Mouse (Mus musculus): ENCODE measurements around the gene Sar1b.
A peak's percentile ranks its signal among the peaks of the same experiment; 100 is the strongest.
"Not testable (repeated sequence)": the region's sequence is repeated elsewhere in the genome, so short reads cannot be mapped to it uniquely, and the experiment has no call there.

Sar1b gene

DNA sequence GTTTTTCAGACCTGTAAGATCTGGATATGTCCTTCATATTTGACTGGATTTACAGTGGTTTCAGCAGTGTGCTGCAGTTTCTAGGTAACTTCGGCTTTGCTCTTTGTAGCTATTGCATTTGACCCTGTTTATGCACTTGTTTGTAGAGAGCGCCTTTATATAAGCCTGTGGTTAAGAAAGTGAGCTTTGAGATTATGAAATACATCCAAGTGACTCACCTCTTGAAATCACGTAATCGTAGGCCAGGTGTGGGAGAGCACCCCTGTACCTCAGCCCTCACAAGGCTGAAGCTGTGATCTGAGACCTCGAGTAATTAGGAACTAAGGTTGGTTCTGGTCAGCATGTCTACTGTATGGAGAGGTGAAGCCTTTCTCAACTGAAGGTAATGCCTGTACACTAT is 14.0 kb downstream of the Sar1b start:
- no peak for DNase-seq (ENCODE audit: low spot score in 2 of 2)

- DNase-seq (ENCODE audit: low spot score in 2 of 2): no peak
Measured at GRCm38 (mm10) chr11:51780773-51781267, 17.3 kb downstream of the Sar1b start.

- DNase-seq (ENCODE audit: low spot score in 2 of 2): no peak
Measured at GRCm38 (mm10) chr11:51782721-51783120, 19.2 kb downstream of the Sar1b start.

DNA sequence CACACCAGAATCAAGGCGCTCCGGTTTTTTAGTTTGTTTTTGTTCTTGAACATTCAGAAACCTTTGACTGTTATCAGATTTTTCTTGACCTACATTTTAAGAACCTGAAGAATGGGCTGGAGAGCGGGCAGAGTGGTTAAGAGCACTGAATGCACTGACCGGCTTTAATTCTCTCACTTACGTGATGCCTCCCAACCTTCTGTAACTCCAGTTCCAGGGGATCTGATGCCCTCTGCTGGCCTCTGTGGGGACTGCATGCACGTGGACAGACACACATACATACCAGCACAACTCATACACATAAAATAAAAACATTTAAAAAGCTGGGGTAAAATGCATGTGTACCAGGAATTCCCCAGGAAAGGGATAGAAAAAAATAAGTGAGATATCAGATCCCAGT is 22.4 kb downstream of the Sar1b start:
- DNase-seq (ENCODE audit: low spot score in 2 of 2): peak; percentile 29 to 69

- not testable (repeated sequence) for DNase-seq (ENCODE audit: low spot score in 2 of 2)
Measured at GRCm38 (mm10) chr11:51789735-51790134, 26.2 kb downstream of the Sar1b start.

- no peak for DNase-seq (ENCODE audit: low spot score in 2 of 2)
Measured at GRCm38 (mm10) chr11:51790662-51791061, 27.2 kb downstream of the Sar1b start.

- DNase-seq (ENCODE audit: low spot score in 2 of 2): no peak
Measured at GRCm38 (mm10) chr11:51796272-51796671, 32.8 kb downstream of the Sar1b start.

- no peak for DNase-seq (ENCODE audit: low spot score in 2 of 2)
Measured at GRCm38 (mm10) chr11:51800634-51801325, 37.3 kb downstream of the Sar1b start.

- peak; percentile 66 to 76 for DNase-seq (ENCODE audit: low spot score in 2 of 2)
Measured at GRCm38 (mm10) chr11:51805221-51805981, 41.9 kb downstream of the Sar1b start.

- no peak for DNase-seq (ENCODE audit: low spot score in 2 of 2)
Measured at GRCm38 (mm10) chr11:51807108-51807879, 43.8 kb downstream of the Sar1b start.

DNA sequence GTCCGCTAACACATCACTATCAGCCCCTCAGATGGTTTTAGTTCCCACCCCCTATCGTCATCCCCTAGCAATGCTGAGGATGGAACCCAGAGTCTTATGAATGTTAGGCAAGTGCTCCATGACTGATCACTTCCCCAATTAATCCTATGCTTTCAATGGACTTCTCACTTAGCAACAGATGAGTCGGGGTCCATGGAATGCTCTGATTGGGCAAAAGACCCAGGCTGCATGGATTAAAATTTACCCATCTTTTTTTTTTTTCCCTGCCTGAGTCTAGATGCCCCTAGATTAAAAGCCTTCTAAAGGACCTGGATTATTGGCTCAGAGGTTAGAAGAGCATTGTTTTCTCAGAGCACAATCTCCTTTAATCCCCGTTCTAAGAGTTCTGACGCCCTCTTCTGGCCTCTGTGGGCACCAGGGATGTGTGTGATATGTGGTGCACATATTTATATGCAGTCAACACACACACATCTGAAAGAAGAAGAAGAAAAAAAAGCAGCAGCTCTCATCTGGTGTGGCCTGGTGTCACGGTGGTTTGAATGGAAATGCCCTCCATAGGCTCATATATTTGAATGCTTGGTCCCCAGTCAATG is 46.2 kb downstream of the Sar1b start:
- no peak for DNase-seq (ENCODE audit: low spot score in 2 of 2)

DNA sequence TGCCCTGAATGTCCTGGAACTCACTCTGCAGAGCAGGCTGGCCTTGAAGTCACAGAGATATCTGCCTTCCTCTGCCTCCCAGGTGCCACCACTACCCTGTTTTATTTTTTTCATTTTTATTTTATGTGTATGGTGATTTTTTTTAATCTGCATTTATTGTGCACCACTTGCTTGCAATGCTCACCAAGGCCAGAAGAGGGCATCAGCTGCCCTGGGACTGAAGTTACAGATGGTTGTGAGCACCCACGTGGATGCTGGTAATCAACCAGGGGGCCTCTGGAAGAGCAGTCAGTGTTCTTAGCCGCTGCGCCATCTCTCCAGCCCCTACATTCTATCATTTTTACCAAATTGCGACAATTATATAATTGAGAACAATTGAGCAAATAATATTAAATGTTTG is 47.7 kb downstream of the Sar1b start:
- DNase-seq (ENCODE audit: low spot score in 2 of 2): no peak

GRCm38 (mm10) chr11:51812022-51812546 is 48.6 kb downstream of the Sar1b start:
- no peak for DNase-seq (ENCODE audit: low spot score in 2 of 2)

DNA sequence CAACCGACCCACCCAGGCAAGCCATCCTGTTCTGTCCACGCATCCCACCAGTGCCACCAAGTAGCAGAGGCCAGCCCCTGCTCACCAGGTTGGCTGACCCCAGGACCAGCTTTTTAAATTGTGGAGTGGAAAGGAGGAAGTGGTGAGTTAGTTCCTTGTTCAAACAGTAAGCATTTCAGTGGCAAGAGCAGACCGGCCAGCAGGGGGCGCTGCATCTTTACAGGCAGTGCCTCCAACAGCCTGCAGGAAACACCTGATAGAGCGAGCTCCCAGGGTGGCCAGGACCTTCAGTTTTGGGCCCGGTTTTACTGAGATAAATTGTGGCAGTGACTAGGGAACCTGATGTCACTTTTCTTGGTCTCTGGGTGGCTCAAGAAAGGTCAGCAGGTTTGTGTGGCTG is 54.3 kb downstream of the Sar1b start:
- DNase-seq (ENCODE audit: low spot score in 2 of 2): peak; percentile 86 to 97

DNA sequence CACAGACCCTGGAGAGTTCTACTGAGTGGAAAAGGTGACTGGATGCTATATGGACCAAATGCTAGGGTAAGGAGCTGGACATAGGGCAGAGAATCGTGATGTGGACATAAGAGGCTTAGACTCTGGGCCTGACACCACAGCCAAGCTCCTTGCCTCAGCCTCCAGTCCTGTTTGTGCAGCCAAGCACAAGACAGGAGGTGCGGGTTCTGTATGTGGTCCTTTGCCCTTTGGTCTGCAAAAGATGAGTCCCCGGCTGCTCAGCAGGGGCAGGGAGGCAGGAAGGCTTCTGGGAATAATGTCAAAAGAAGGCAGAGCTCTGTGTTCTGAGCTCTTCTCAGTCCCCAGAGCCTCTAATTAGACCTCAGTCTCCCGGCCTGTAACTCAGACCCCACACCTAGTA is 55.4 kb downstream of the Sar1b start:
- no peak for DNase-seq (ENCODE audit: low spot score in 2 of 2)

DNA sequence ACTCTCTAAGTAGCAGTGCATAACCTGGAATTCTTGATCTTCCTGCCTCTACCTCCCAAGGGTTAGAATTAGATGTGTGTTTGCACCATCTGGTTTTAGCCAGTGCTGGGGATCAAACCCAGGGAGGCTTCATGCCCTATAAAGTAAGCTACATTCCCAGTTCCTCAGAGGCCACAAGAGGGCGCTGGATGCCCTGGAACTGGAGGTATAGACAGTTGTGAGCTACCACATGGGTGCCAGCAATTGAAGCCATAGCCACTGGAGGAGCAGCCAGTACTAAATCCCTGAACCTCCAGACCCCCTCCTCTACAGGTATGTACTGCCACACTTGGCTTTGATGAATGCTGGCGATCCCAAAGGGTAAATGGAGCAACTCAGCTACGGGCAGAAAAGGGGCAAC is 56.5 kb downstream of the Sar1b start:
- DNase-seq (ENCODE audit: low spot score in 2 of 2): peak; percentile 22 to 52

DNA sequence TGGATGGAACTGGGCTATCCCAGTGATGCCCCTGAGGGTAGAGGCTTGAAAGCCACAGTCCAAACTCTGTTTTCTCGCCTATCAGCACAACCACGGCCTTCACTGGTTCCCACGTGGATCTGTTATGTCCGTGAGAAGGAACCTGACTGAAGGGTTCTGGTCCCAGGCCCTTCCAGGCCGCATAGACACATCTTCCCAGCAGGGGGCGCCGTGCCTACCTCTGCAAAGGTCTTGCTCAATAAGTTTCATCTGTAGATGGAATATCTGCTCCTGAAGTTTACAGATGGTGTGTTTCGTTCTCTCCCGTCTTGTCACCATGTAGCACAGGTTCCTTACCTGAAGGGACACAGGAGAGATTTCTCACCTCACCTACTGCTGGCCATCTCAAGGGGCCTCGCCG is 57.4 kb downstream of the Sar1b start:
- DNase-seq (ENCODE audit: low spot score in 2 of 2): peak; percentile 66 to 87

GRCm38 (mm10) chr11:51822736-51823135 is 59.2 kb downstream of the Sar1b start:
- no peak for DNase-seq (ENCODE audit: low spot score in 2 of 2)

DNA sequence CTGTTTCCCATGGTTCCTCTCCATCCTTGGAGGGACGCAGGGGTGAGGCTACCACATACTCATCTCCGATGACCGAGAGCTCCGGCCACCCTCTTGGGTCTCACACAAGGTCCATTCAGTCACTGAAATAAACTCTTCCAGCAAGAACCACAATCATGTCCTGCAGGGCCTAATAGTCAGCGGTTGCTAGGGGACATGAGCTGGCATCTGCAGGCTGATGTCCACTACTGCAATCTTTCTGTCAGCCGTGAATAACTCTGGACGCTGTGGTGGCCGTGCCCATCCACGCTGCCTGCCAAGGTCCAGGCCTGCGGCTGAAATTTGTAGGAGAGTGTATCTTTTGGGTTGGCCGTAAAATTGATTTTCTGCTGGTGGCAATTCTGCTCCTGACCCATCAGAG is 59.8 kb downstream of the Sar1b start:
- DNase-seq (ENCODE audit: low spot score in 2 of 2): no peak

GRCm38 (mm10) chr11:51823963-51824753 is 60.7 kb downstream of the Sar1b start:
- DNase-seq (ENCODE audit: low spot score in 2 of 2): no peak

DNA sequence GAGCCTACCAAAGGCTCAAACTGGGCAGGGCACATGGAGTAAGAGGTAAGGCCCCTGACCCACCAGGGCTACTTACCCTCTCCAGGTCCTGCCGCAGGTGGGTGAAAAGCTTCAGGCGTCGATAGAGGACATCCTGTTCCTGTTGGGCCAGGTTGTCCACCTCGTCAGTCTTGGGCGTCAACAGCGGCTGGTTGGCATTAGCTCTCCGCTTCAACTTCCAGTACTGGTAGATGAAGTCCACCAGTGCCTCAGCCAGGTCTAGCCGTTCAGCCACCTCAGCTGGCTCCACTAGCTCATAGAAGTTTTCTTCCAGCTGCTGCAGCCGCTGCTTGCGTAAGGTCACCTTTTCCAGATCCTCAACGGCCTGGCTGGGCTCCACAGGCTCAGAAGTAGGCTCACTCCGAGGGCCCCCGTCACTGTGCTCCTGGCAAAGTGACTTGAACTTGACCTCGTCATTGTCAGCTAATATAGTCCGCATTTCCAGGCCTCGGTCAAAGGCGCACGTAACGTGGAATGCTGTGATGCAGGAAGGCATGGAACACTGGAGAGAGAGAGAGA is 61.5 kb downstream of the Sar1b start:
- DNase-seq (ENCODE audit: low spot score in 2 of 2): no peak
